Mouse (Mus musculus) CD4-positive, CD25-positive, alpha-beta regulatory T cell, adult 2 months (primary cell): ENCODE results near the gene 1500009L16Rik.

Source experiments
- DNase-seq: peaks from one replicate; pipeline ENCODE4 v3.0.0-alpha.2; 2012; ENCODE audit warnings: low read depth, low spot score

Gene 1500009L16Rik

GRCm38 (mm10) chr10:83722579-83723031 is at the start of gene 1500009L16Rik:
1500009L16Rik (plus strand) TSS chr10:83722865.
- peak; percentile 54 for DNase-seq

DNA sequence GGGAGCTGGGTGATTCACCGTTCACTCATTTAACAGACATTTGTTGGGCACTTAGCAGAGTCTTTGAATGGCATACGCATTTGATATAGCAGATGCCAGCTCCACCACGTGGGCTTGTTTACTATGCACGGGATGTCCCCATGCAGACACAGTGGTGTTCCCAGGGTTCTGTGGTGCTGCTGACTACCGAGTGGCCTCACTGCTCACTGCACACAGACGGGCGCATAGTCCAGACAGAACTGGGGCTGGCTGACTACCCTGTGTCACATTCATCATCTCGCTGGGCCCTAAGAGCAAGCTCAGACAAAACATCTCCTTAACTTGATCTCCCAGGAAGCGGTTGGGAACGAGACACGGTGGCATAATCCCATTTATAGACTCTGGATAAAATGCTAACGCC is 41.3 kb upstream of the 1500009L16Rik start:
- DNase-seq: no peak

DNA sequence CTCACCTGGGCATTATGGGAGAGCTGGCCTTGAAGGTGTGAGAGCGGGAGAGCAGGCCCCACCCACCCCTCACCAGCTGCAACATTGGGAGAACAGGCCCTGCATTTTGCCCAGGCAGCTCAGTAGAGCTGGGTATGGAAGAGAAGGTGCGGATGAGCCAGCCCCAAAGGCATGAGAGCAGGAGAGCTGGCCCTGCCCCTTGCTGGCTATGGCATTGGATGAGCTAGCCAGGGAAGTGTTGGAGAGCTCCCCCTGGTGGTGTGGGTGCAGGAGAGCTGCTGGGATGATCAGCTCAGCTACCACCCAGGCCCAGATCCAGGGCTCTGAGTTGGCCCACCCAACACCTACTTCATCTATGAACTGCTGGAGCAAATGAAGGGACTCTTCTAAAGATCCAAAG is 34.5 kb upstream of the 1500009L16Rik start:
- peak; percentile 9 for DNase-seq

DNA sequence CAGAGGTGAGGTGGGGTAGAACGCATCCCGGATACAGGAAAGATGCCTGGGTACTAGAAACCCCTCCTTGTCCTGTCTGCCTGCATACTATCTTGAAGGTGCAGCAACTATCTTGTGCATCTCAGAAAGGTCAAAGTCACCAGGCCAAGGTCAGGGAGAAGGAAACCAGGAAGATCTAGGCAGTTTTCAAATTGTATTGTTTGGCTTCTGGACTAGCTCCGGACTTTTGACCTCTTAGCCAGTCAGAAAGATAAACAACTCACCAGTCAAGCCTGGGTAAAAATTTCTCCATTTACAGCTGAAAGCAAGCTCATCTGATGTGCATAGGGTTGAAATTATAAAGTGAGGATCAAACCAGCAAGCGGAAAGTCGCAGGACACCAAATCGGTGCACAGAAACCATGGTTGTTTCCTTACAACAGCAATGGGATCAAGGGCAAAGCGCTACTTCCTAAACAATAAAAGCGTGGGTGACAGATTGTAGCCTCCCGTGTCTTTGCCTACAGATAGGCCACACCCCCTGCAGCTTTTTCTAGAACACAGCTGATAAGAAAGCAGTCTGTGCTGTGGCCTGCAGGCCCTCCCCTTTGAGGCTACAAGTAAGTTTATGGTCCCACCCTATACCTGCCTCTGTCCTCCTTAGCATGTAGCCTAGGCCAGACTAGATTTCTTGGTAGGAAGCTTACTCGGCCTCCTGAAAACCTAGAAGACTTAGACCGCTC is 30.3 kb upstream of the 1500009L16Rik start:
- DNase-seq: no peak

GRCm38 (mm10) chr10:83696226-83696625 is 26.4 kb upstream of the 1500009L16Rik start:
- DNase-seq: no peak

DNA sequence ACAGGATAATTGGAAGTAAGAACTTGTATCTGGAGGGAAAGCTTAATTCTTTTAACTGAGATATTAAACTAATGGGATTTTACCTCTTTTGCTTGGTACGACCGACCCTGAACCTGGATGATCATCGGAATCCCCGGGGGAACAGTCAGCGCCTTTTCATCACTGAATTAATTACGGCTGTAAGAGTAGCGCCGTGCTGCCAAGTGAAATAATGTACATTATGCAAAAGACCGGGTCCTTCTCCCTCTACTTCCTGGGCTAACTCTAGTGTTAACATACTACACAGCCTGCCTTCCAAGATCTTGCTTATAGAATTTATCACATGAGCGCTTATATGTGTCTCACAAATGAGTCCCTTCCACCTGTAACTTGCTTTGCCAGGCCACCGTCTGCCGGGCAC is 16.0 kb upstream of the 1500009L16Rik start:
- no peak for DNase-seq

GRCm38 (mm10) chr10:83709920-83710319 is 12.7 kb upstream of the 1500009L16Rik start:
- no peak for DNase-seq

- DNase-seq: no peak
Measured at GRCm38 (mm10) chr10:83711769-83712168, 10.9 kb upstream of the 1500009L16Rik start.

GRCm38 (mm10) chr10:83718855-83719474 is 3.7 kb upstream of the 1500009L16Rik start:
- DNase-seq: peak; percentile 46

- DNase-seq: peak; percentile 16
Measured at GRCm38 (mm10) chr10:83723055-83723454, 390 bp downstream of the 1500009L16Rik start.

- DNase-seq: peak; percentile 30
Measured at GRCm38 (mm10) chr10:83724351-83725059, 1.8 kb downstream of the 1500009L16Rik start.

DNA sequence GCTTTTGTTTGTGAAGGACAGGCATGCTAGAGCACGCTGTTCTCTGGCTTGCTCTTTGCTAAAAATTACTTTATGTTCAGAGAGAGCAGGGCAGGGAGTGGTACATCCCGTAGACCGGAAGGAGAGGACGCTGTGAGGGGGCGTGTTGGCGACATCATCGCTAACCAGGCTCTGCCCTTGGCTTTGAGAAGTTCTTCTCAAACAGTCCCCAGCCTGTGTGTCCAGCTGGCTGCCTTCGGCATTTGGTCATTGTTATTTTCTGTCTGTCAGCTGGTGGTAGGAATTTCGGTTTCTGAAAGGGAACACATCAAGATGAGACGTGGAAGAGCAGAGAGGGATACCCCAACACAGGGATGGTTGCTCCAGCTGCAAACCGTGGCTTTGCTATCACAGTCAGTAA is 3.5 kb downstream of the 1500009L16Rik start:
- DNase-seq: no peak

DNA sequence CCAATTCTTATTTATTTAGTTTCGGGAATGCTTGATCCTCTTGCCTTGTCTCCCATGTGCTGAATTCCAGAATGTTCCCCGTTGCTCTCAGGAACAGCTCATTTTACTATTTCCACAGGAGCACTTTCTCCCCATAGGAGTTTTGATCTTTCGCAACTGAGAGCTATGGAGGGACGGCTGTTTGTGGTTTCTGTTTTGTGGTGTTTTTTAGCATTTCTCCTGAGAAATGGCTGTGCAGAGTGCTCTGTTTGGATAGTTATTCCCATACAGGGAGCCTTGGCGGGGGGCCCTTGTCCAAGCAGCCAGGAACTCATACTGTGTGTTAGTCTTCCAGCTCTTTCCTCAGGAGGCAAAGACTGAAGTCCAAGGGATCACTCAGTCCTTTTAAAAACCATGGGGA is 5.2 kb downstream of the 1500009L16Rik start:
- DNase-seq: no peak

DNA sequence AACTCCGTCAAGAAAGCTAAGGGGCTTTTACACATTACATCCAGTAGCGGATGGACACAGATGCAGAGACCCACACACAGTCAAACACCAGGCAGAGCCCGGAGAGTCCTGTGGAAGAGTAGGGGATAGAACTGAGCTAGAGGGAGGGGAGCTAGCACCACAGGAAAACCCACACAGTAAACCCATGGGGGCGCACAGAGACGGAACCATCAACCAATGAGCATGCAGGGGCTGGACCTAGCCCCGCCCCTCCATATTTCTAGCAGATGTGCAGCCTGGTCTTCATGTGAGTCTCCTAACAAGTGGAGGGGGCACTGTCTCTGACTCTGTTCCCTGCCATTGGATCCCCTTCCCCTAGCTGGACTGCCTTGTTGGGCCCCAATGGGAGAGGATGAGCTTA is 5.9 kb downstream of the 1500009L16Rik start:
- no peak for DNase-seq

DNA sequence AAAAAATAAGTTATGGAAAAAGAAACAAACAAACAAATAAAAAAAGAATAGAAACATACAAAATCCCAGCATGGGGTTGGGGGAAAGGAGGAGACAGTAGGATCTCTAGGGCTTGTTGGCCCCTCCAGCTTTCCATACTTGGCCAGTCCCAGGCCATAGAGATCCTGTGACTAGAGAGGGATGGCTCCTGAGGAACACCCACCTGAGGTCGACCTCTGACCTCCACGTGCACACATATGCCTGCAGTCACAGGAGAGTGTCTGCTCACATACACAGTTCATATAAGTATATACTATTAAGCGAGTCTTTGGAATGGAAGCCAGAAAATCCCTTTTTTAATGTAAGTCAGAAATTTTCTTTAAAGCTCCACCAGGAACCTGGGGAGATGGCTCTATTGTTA is 6.4 kb downstream of the 1500009L16Rik start:
- DNase-seq: no peak

DNA sequence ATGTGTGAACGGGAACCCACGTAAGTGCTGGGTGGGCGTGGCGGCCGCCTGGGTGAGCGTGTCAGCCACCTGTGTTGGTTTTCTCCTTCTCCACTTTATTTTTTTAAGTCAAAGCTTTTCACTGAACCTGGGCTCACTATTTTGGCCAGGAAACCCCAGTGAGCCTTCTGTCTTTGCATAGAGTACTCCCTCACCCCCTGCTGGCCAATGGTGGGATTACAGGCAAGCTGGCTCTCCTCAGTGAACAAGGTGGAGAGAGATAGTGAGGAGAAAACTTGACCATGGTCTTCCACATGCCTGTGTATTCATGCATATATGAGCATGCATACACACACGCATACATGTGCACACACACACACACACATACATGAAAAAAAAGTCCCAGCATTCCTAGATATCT is 6.8 kb downstream of the 1500009L16Rik start:
- peak; percentile 82 for DNase-seq

DNA sequence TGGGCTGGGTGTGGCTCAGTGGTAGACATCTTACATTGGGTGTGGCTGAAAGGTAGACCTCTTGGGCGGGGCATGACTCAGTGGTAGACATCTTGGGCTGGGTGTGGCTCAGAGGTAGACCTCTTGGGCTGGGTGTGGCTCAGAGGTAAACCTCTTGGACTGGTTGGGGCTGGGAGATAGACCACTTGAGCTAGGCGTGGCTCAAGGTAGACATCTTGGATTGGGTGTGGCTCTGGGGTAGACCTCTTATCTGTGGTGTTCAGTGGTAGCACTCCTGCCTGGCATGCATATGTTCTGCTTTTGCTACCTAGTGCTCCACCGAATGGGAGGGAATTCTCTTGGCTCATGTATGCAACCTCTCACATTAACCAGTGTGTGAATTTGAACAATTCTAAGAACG is 11.1 kb downstream of the 1500009L16Rik start:
- no peak for DNase-seq

DNA sequence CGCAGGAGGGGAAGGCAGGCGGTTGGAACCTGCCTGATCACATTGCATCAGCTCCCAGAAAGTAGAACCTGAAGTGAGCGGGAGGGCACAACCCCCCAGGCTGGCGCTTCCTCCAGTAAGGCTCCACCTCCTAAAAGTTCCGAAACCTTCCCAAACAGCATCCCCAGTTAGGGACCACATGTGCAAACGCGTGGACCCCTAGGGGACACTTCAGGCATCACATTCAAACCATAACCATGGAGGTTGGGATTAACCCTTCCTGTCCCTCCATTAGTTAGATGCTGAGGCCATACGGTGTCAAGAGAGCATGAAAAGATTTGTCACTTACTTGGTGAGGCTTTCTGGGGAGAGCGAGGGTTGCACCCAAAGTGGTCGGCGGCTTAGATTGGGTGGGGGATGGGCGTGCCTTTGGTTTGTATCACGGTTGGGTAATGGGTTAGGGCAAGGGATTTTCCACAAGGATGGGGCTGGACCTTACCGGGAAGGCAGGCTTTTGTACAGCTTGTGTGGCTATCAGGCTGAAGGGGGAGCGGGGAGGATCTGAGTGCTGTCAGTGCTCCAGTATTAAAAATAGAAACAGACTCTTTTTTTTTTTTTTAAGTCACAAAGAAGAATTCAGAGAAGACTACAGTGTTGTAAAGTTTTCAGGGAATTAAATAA is 16.5 kb downstream of the 1500009L16Rik start:
- DNase-seq: no peak

- no peak for DNase-seq
Measured at GRCm38 (mm10) chr10:83744656-83745055, 22.0 kb downstream of the 1500009L16Rik start.

- no peak for DNase-seq
Measured at GRCm38 (mm10) chr10:83753056-83753455, 30.4 kb downstream of the 1500009L16Rik start.

DNA sequence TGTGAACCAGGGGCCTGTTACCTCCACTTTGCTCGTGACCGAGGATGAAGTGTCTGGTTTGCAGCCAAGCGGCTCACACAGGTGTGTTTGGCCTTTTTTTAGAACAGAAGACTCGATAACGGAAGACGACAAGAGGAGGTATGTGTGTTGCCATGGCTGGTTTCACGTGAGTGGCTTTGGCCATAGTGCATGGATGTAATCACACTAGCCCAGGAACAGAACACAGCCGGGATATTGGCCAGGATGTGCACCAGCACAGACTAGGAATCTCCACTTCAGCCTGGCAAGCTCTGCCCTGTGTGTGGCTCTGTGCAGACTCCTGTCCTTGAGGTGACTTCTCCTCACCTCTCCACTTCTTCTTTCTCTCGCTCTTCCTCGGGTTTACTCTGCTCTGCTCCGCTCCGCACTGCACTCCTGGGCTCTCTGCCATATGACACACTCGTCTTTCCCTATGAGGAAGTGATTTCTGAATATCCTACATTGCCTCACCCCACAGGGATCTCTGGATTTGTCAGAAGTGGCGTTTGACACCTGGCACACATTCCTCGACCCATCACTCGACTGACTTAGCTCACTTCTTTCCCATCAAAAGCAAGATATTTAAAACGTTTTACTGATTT is 34.8 kb downstream of the 1500009L16Rik start:
- no peak for DNase-seq

GRCm38 (mm10) chr10:83758732-83759131 is 36.1 kb downstream of the 1500009L16Rik start:
- no peak for DNase-seq
